25 mouse cellular contexts compared by ENCODE assay signal in the genomic region with DNA sequence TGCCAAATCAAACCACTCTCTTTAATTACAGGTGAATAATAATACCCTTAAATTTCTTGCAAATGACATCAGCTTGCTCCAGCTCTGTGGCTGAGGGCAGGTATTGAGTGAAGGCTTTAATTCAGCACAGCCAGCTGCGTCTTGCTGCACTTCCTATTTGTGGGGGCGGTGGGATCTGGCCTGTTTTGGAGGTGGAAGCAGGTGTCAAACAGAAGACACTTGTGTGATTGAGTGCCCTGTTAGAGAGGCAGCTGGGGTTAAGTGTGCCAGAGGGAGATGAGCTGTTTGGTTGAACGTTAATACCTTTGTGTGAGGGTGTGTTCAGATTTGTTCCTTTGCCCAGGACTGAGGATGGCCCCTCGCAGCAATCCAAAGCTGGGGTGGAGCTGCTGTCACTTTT.
A peak's percentile ranks its signal among the peaks of the same experiment; 100 is the strongest.
DNase-seq lines count a peak whose midpoint lies in the region; ATAC-seq and TF ChIP-seq lines count a peak whose summit lies in the region.
"Had no signal": no experiment of that assay in that cellular context is flagged by ENCODE, and none has a peak within 500 bp of the region (broad histone marks: within the 10 kb centered on the region; RNA-seq: fewer than 3 reads in every experiment).

No protein-coding gene starts in this region.

- no peak overlapping the region for H3K27ac ChIP-seq in embryonic facial prominence, embryonic 14.5 days (replicated peaks; ENCODE audit: low read depth, low read length)
- no peak overlapping the region for H3K27ac ChIP-seq in embryonic facial prominence, embryonic 10.5 days (replicated peaks)
- H3K27ac ChIP-seq in left cerebral cortex, adult 2 months, result no peak overlapping the region
- H3K27ac ChIP-seq: forebrain, embryonic 10.5 days; hindbrain, postnatal 0 days; kidney, embryonic 15.5 days; stomach, embryonic 15.5 days had no signal

- no peak overlapping the region for H3K4me2 ChIP-seq in embryonic facial prominence, embryonic 14.5 days (ENCODE audit: low read depth, low read length)
- H3K4me2 ChIP-seq: kidney, embryonic 15.5 days; midbrain, embryonic 11.5 days; stomach, embryonic 15.5 days had no signal

- H3K36me3 ChIP-seq in embryonic facial prominence, embryonic 14.5 days (ENCODE audit: control insufficient read depth, insufficient read depth, low read length), result no peaks in the 10 kb centered on the region
- H3K36me3 ChIP-seq in embryonic facial prominence, embryonic 10.5 days (replicated peaks), result no peaks in the 10 kb centered on the region
- H3K36me3 ChIP-seq: forebrain, embryonic 10.5 days; kidney, embryonic 15.5 days; stomach, embryonic 15.5 days had no signal

- H3K9ac ChIP-seq in embryonic facial prominence, embryonic 14.5 days (ENCODE audit: low read depth, low read length), result no peak overlapping the region
- H3K9ac ChIP-seq: kidney, embryonic 15.5 days; stomach, embryonic 15.5 days had no signal

- H3K27me3 ChIP-seq in embryonic facial prominence, embryonic 14.5 days (replicated peaks; ENCODE audit: control insufficient read depth, insufficient read depth, low read length), result no peaks in the 10 kb centered on the region
- H3K27me3 ChIP-seq in embryonic facial prominence, embryonic 10.5 days (replicated peaks; ENCODE audit: low read depth, poor library complexity, severe bottlenecking), result no peaks in the 10 kb centered on the region
- H3K27me3 ChIP-seq: kidney, embryonic 15.5 days; stomach, embryonic 15.5 days had no signal

- 25% methylated on average over 4 of the region's 4 CpGs for WGBS in embryonic facial prominence, embryonic 14.5 days
- 49% methylated on average over 4 of the region's 4 CpGs for WGBS in embryonic facial prominence, embryonic 10.5 days

- H3K4me1 ChIP-seq in embryonic facial prominence, embryonic 14.5 days (ENCODE audit: control insufficient read depth, insufficient read depth, low read length), result peaks cover 9% of the 10 kb centered on the region
- peaks cover 11% of the 10 kb centered on the region for H3K4me1 ChIP-seq in embryonic facial prominence, embryonic 10.5 days
- H3K4me1 ChIP-seq: kidney, embryonic 15.5 days; stomach, embryonic 15.5 days had no signal

- TF ChIP-seq CTCF in left cerebral cortex, adult 2 months (IDR thresholded peaks at IDR 0.05), result no peak

- no peaks in the 10 kb centered on the region for H3K9me3 ChIP-seq in embryonic facial prominence, embryonic 14.5 days (ENCODE audit: control insufficient read depth, low read length)
- H3K9me3 ChIP-seq in embryonic facial prominence, embryonic 10.5 days, result no peaks in the 10 kb centered on the region
- H3K9me3 ChIP-seq: forebrain, embryonic 10.5 days; kidney, embryonic 15.5 days; stomach, embryonic 15.5 days had no signal

- ATAC-seq in embryonic facial prominence, embryonic 14.5 days (ENCODE audit: low read depth), result peak; percentile 44; the same call in 1 of the 2 replicates
- ATAC-seq: hindbrain, postnatal 0 days; intestine, postnatal 0 days had no signal

- intact Hi-C loops in left cerebral cortex, adult 2 months (cut with DNase I), result no loop called here

- no peak for DNase-seq in embryonic facial prominence, embryonic 14.5 days (ENCODE audit: low spot score)
- no peak for DNase-seq in embryonic facial prominence, embryonic 10.5 days (ENCODE audit: low spot score)
- DNase-seq in A20 (ENCODE audit: low read depth, low spot score), result peak; percentile 85
- DNase-seq in forelimb bud, embryonic 11.5 days (ENCODE audit: low read depth, low spot score), result peak; percentile 18
- DNase-seq in thymus, postnatal 0 days (ENCODE audit: low spot score), result peak; percentile 75
- no peak for DNase-seq in c-Kit-positive CD71-positive TER-119-positive erythroid progenitor cells, embryonic 14.5 days (ENCODE audit: low spot score)
- no peak for DNase-seq in left cerebral cortex, adult 2 months (ENCODE audit: extremely low spot score in 1 of 2, low spot score in 2 of 2)
- DNase-seq in layer of hippocampus, postnatal 25 days (ENCODE audit: extremely low spot score in 1 of 2, low spot score in 1 of 2), result no peak
- DNase-seq: adrenal gland, adult 2 months; cerebellum, adult 9-11 months; heart, adult 18-20 months; heart, postnatal 36 days; kidney, postnatal 4 days; layer of hippocampus, adult 9-11 months; liver; lung, adult 2 months; lung, postnatal 4 days; right cerebral cortex, postnatal 14 days; spleen, adult 18-20 months had no signal

- H3K4me3 ChIP-seq in embryonic facial prominence, embryonic 14.5 days (ENCODE audit: low read depth, low read length), result no peak overlapping the region
- H3K4me3 ChIP-seq in embryonic facial prominence, embryonic 10.5 days, result no peak overlapping the region
- no peak overlapping the region for H3K4me3 ChIP-seq in left cerebral cortex, adult 2 months
- H3K4me3 ChIP-seq: forebrain, embryonic 10.5 days; kidney, embryonic 15.5 days; stomach, embryonic 15.5 days had no signal

Comparison
In these comparisons a context has a peak if more than half of its experiments do, and no peak if none do; other contexts are left out.
1. DNase-seq: peak in A20 (single experiment), forelimb bud, embryonic 11.5 days (single experiment) and thymus, postnatal 0 days (single experiment); none in embryonic facial prominence, embryonic 14.5 days (single experiment), embryonic facial prominence, embryonic 10.5 days (single experiment), c-Kit-positive CD71-positive TER-119-positive erythroid progenitor cells, embryonic 14.5 days (single experiment), left cerebral cortex, adult 2 months (0 of 2) and layer of hippocampus, postnatal 25 days (0 of 2).